Mouse (Mus musculus): ENCODE measurements around the gene Thsd7b.
"Not testable (repeated sequence)": the region's sequence is repeated elsewhere in the genome, so short reads cannot be mapped to it uniquely, and the experiment has no call there.

Thsd7b gene

DNA sequence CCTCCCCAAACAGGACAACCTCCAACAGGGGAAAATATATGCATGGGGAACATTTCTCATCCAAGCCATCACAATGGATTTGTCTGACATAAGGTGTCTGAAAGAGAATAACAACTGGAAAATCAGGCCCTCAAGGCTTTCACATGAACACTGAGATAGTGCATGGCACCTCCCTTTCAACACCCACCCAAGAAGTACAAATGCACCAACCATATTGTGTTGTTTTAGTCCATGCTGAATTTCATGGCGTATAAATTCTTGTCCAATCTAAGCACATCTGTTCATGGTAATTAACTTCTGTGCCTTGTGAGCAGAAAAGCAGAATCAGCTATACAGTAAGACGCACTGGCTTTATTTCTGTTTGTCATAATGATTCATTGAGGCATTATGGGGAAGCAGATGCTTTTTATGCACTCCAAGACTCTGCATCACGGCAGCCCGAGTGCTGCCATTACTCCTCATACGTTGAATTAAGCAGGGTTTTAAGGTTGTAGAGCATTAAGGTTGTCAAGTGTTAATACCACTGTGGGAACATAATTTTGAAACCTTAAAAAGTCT is 577.0 kb downstream of the Thsd7b start:
- DNase-seq, result peak; percentile 13

GRCm38 (mm10) chr1:129867714-129868113 is 594.6 kb downstream of the Thsd7b start:
- DNase-seq, result peak; percentile 21

GRCm38 (mm10) chr1:129874355-129874754 is 601.3 kb downstream of the Thsd7b start:
- no peak for DNase-seq

DNA sequence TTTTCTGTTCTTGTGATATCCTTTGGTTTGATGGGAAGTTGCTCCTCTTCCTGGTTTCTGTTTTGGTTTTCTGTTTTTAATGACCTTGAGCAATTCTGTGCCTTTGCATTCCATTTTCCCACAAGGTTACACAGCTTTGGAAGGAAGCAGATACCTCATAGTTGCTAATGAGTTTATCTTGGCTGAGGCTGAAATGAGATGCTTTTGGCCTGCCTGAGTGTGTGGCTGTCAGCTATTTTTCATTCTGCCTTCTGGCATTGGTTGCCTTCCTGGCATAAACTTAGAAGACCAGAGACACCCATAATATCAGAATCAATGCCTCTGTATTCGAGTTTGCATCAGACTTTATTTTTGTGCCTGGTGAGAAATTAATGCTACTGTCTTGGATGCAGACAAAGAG is 614.8 kb downstream of the Thsd7b start:
- no peak for DNase-seq

DNA sequence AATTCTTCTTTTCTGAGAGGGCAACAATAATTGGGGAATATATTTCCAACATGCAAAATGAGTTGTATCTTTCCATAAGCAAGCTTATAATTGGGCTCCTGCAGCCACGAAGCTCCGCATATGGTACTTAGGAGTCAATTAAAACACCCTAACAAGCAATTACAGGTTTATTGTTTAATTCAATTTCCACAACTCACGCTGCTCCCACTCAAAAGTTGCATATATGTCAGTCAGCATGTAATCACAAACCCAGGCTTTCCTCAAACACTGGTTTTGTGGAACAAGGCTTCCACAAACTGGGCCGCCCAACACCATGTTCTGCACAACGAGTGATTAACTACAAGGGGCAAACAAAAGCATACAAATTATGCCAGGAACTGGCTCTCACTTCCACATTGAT is 625.0 kb downstream of the Thsd7b start:
- no peak for DNase-seq

- DNase-seq, result no peak
Observed at GRCm38 (mm10) chr1:129915484-129915883, 642.4 kb downstream of the Thsd7b start.

DNA sequence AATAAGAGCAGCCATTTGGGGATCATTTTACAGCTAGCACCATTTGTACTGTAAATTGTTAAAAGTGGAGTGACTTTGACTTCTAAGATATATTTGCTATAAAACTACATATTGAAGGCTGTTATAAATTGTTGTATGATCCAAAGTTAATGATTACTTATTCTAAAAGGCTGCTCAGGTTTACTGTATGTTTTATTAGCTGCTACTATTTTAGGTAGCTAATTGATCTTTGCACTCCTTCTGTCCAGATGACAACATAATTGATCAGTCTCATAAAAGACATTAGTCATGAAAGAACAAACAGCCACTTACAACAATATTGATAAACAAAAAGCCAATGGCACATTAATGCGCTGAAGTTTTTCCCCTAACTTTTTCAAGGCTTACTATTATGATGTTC is 644.5 kb downstream of the Thsd7b start:
- no peak for DNase-seq

DNA sequence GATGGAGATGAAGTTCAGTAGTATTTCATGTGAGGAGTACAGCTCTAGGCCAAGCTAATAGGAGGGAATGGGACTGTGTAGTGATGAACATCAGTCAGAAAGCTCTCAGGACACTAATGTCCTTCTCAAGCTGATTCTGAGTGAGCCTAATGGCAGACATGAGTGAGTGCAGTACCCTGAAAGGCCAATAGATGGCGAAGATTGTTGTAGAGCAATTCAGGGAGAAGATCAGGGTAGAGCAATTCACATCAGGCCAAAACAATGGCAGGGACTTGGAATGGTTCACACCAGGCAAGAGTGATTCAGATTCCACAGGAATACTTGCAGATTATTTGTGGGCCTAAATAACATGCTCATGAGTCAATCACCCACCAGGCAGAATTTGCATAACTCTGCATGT is 646.3 kb downstream of the Thsd7b start:
- no peak for DNase-seq

DNA sequence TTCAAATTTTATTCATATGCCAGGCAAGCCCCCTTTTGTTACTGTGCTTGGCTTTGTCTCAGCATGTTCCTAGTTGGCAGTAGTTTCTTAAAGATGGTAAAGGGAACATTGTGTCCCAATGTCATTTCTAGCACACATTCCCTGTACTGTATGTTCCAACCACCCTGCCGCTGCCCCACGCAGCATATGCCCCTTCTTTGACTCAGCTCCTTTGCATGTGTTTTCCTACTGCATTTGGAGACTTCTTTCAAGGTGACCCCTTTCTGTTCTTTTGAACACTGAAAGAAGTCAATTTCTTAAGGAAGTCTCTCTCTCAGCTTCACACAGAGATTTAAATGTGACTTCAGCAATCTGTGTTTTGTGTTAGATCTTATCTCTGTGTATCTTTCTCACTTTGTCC is 657.9 kb downstream of the Thsd7b start:
- DNase-seq, result peak; percentile 13

DNA sequence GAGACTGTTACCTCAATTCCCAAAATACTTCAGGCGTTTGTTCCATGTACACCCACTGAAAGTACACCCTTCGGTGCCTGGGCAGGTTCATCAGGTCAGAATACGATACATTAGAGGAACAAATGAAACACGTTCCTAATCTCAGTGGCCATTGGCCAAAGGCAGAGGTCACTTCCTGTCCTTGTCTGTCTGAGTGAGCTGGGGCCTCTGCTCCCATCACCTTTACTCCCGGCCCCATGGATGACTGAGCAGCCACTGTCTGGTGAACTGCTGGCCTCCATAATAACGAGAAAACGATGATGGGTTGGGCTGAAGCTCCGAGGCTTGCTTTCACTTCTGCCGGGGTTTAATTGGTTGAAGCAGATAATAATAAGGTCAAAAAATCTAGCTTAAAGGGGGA is 670.0 kb downstream of the Thsd7b start:
- no peak for DNase-seq

DNA sequence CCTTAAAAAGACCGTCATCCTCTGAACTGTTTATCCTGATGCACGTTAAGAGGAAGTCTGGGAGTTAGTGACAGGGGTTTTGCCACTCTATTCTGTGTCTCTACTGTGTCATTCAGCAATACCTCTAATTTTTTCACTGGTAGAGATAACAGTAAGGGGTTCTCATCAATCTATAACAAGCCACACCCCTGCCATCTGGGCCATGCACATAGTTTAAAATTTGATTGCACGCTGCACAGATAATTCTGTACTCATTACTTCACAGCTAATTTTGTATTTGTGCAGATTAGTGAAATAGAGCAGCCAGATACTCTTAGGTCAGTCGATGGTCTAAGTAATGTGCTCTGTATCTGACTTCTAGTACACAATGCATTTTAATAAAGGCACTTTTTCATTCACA is 673.9 kb downstream of the Thsd7b start:
- no peak for DNase-seq

DNA sequence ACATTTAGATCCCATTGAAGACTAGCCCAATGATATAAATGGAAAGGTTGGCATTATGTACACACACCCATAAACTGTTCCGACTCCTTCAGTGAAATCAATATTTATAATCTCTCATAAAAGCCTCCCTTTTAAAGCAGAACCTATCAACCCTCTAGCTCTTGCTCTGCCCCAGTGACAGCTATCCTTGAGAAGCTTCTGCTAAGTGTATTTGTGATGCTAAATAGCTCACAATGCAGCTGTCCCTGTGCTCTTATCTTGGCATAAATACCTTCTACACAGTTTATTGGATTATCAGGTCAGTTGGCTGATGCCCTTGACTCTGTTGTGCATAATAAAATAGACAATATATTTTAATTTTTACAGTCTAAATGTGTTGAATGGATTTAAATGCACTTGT is 682.4 kb downstream of the Thsd7b start:
- no peak for DNase-seq

GRCm38 (mm10) chr1:129956625-129957024 is 683.5 kb downstream of the Thsd7b start:
- no peak for DNase-seq

GRCm38 (mm10) chr1:129959352-129959751 is 686.2 kb downstream of the Thsd7b start:
- not testable (repeated sequence) for DNase-seq

DNA sequence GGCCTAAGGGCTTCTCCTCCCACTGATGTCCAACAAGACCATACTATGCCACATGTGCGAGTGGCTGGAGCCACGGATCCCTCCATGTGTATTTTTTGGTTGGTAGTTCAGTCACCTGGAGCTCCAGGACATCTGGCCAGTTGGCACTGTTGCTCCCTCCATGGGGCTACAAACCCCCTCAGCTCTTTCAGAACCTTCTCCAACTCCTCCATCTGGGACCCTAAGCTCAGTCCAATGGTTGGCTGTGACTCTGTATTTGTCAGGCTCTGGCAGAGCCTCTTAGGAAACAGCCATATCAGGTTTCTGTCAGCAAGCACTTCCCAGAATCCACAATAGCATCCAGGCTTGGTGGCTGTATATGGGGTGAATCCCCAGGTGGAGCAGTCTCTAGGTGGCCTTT is 690.1 kb downstream of the Thsd7b start:
- DNase-seq, result no peak

GRCm38 (mm10) chr1:129989247-129989646 is 716.1 kb downstream of the Thsd7b start:
- DNase-seq, result not testable (repeated sequence)

- DNase-seq, result no peak
Observed at GRCm38 (mm10) chr1:129990821-129991220, 717.7 kb downstream of the Thsd7b start.

- no peak for DNase-seq
Observed at GRCm38 (mm10) chr1:130055012-130055411, 781.9 kb downstream of the Thsd7b start.

DNA sequence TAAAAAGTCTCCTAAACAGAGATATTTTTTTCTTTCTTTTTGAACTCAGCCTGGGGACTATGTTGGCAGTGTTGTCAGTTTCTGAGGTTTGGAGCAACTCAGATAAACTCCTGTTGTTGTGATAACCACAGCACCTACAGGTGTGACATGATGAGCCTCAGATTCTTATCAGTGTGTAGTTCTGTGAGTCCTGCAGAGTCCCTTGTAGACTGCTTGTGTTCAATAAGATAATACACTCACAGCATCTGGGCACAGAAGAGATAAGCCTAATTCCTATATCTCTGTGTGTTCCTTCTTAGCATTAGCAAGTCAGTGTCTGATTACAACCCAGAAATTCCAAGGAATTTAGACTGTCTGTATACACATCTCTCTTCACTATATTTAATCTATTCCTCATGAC is 789.0 kb downstream of the Thsd7b start:
- DNase-seq, result no peak

DNA sequence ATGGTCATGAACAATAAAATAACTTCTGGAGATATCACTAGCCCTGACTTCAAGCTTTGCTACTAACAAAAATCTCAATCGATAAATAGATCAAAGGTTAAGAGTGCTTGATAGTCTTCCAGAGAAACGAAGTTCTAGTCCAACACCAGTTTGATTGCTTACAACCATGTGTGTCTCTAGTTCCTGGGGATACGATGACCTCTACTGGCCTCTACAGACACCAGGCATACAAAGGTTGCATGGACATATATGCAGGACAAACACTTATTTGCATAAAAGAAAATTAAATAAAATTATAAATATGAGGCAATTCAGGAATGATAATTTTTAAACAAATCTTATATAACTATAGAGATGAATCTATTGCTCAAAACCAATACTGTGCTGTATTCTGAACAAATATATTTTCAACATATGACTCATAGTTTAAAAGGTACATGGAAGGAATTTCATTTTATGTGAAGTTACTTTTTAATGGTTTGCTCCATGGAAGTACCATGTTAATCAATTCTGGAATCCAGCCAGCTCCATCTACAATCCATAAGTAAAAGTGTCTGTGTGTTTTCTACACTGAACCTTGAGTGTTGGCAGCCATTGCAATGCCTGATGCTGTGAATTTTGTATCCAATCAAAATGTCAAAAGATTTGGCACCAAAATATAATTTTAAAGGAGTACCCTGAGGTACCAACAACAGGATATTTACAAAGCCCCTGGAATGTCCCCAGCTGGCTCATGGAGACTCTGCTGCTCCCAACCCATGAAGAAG is 793.3 kb downstream of the Thsd7b start:
- no peak for DNase-seq

- no peak for DNase-seq
Observed at GRCm38 (mm10) chr1:130083788-130084187, 810.7 kb downstream of the Thsd7b start.

GRCm38 (mm10) chr1:130085207-130085606 is 812.1 kb downstream of the Thsd7b start:
- no peak for DNase-seq

GRCm38 (mm10) chr1:130085910-130086309 is 812.8 kb downstream of the Thsd7b start:
- peak; percentile 55 for DNase-seq

DNA sequence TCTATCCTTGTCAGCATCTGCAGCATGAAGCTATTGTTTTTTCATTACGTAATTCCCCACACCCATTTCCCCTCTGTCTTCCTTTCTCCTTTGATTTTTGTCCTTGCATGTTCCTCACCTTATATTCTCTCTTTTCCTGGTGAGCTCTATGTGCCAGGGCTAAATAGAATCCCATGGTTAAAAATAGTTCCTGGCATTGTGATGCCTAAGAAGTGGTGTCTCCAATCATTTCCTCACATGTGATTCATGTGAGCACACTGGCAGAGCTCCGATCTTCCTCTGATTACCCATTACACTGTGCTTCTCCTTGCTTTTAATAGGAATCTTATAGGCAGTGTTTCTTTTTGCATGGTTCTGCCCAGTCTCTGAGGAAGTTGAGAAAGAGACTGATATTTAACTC is 826.1 kb downstream of the Thsd7b start:
- no peak for DNase-seq

Data from layer of hippocampus, adult 9-11 months (tissue).